Mouse (Mus musculus): Measurements from ENCODE around the gene Rab3gap2. TPM values are rescaled to one million over a fixed set of nuclear protein-coding genes. Genes with fewer than 3 reads are reported as not detected.

Rab3gap2 gene
- polyA plus RNA-seq, 1 experiment from 2014 or later: 21.3 TPM

GRCm38 (mm10) chr1:185236530-185236929 lies 32.6 kb downstream of the Rab3gap2 start:
- 86% methylated on average over 4 of the region's 4 CpGs for WGBS
- Histone ChIP-seq H3K27ac (replicated peaks) (no peak overlapping the region), H3K27me3 (replicated peaks; ENCODE audit: low read depth, poor library complexity, severe bottlenecking) (no peaks in the 10 kb centered on the region), H3K9me3 (no peaks in the 10 kb centered on the region), H3K4me3 (no peak overlapping the region), H3K36me3 (replicated peaks) (peaks cover 54% of the 10 kb centered on the region), H3K4me1 (no peaks in the 10 kb centered on the region)
- DNase-seq (ENCODE audit: low spot score): no peak

- Histone ChIP-seq H3K4me3 (no peak overlapping the region), H3K27ac (replicated peaks) (no peak overlapping the region), H3K4me1 (no peaks in the 10 kb centered on the region), H3K9me3 (no peaks in the 10 kb centered on the region), H3K27me3 (replicated peaks; ENCODE audit: low read depth, poor library complexity, severe bottlenecking) (no peaks in the 10 kb centered on the region), H3K36me3 (replicated peaks) (peaks cover 67% of the 10 kb centered on the region)
- 90% methylated on average over 8 of the region's 8 CpGs for WGBS
- no peak for DNase-seq (ENCODE audit: low spot score)
These were observed 39.1 kb downstream of the Rab3gap2 start for GRCm38 (mm10) chr1:185243013-185243412.

GRCm38 (mm10) chr1:185245456-185245855 lies 41.5 kb downstream of the Rab3gap2 start:
- DNase-seq (ENCODE audit: low spot score): no peak
- 75% methylated on average over 7 of the region's 7 CpGs for WGBS
- Histone ChIP-seq H3K27me3 (replicated peaks; ENCODE audit: low read depth, poor library complexity, severe bottlenecking) (no peaks in the 10 kb centered on the region), H3K9me3 (no peaks in the 10 kb centered on the region), H3K27ac (replicated peaks) (no peak overlapping the region), H3K4me1 (no peaks in the 10 kb centered on the region), H3K4me3 (no peak overlapping the region), H3K36me3 (replicated peaks) (peaks cover 74% of the 10 kb centered on the region)

DNA sequence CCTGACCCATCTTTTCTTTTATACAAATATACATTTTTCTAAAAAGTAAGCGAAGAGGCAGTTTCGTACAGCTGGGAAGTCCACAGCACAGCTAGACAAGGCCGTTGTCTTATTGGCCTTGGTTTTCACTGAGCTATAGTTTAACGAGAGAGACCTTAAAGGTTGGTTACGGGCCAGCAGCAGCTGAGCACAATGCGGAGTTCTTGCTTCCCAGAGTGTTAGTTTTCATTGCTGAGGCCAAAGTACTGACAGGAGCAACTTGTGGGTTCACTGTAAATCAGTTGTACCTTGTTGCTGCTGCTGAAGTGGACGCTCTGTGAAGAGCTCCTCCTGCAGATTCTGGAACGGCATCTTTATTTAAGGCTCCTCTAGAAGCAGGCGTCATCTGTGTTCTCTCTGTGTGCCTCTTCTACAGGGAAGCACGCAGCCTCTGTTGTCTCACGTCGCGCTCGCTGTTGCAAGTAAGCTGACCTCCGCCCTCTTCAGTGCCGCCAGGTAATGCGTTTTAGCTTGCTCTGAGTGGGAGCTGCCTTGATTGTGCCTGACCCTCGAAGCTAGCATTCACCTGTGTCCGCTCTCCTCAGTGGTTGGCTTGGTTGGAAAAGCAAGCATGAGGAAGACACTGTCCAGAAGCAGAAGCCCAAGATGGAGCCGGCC lies 43.6 kb downstream of the Rab3gap2 start:
- no peak for DNase-seq (ENCODE audit: low spot score)
- H3K4me1 ChIP-seq: no peaks in the 10 kb centered on the region
- H3K9me3 ChIP-seq: no peaks in the 10 kb centered on the region
- H3K4me3 ChIP-seq: no peak overlapping the region
- peaks cover 76% of the 10 kb centered on the region for H3K36me3 ChIP-seq (replicated peaks)
- no peak overlapping the region for H3K27ac ChIP-seq (replicated peaks)
- H3K27me3 ChIP-seq (replicated peaks; ENCODE audit: low read depth, poor library complexity, severe bottlenecking): no peaks in the 10 kb centered on the region
- whole genome bisulfite sequencing: 90% methylated on average over 20 of the region's 20 CpGs

GRCm38 (mm10) chr1:185248728-185249127 lies 44.8 kb downstream of the Rab3gap2 start:
- WGBS: 89% methylated on average over 8 of the region's 8 CpGs
- Histone ChIP-seq H3K4me3 (no peak overlapping the region), H3K9me3 (no peaks in the 10 kb centered on the region), H3K4me1 (no peaks in the 10 kb centered on the region), H3K27me3 (replicated peaks; ENCODE audit: low read depth, poor library complexity, severe bottlenecking) (no peaks in the 10 kb centered on the region), H3K36me3 (replicated peaks) (peaks cover 79% of the 10 kb centered on the region), H3K27ac (replicated peaks) (no peak overlapping the region)
- DNase-seq (ENCODE audit: low spot score): no peak

DNA sequence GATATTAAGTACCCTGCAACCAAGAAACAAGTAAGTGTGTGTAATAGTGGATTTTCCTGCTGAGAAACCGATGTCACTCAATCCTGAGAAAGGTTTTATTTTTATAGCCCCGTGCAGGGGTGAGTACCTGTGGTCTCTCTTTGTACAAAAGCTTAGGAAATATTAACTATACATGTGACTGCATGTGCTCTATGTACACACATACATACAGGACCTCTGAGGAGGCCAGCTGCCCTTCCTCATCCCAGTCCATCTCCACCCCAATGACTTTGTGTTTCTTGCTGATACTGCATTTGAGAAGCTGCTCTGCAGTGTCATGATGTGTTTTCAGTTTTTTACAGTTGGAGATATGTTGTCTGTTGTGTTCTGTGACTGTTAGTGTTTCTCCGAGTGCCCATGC lies 48.4 kb downstream of the Rab3gap2 start:
- peaks cover 9% of the 10 kb centered on the region for H3K4me1 ChIP-seq
- no peaks in the 10 kb centered on the region for H3K9me3 ChIP-seq
- no peak overlapping the region for H3K4me3 ChIP-seq
- WGBS: 90% methylated on average over 3 of the region's 3 CpGs
- H3K27ac ChIP-seq (replicated peaks): no peak overlapping the region
- no peak for DNase-seq (ENCODE audit: low spot score)
- no peaks in the 10 kb centered on the region for H3K27me3 ChIP-seq (replicated peaks; ENCODE audit: low read depth, poor library complexity, severe bottlenecking)
- H3K36me3 ChIP-seq (replicated peaks): peaks cover 78% of the 10 kb centered on the region

DNA sequence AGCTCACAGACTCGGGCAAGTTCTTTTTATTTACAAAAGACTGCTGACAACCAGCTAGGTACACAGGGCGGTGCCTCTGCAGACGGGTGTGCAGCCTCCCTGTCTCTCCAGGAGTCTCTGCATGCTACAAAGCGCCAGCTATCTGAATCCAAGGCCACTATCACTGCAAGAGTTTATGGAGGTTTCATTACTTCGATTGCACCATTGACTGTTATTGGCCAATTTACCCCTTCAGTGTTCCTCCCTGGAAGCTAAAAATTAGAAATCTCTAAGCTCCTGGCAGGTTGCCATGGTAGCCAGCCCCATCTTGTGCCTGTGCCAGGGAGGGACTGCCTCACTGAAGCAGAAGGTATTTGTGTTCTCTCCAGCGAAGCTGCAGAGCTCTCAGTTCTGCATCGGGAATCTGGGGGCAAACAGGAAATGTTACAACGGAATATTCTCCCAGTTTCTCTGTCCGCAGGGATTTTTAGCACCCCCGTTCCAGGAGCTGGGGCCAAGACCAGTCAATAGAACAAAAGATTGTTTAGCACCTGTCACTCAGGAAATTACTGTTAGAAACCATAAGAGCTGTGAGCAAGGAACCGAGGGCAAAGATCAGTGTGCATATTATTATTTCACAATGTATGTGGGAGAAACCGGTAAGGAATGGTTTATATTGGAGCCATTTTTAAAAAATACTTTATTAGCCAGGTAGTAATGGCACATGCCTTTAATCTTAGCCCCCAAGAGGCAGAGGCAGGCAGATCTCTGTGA lies 49.4 kb downstream of the Rab3gap2 start:
- H3K27ac ChIP-seq (replicated peaks): no peak overlapping the region
- peaks cover 69% of the 10 kb centered on the region for H3K36me3 ChIP-seq (replicated peaks)
- no peaks in the 10 kb centered on the region for H3K27me3 ChIP-seq (replicated peaks; ENCODE audit: low read depth, poor library complexity, severe bottlenecking)
- no peak overlapping the region for H3K4me3 ChIP-seq
- no peaks in the 10 kb centered on the region for H3K9me3 ChIP-seq
- DNase-seq (ENCODE audit: low spot score): no peak
- peaks cover 9% of the 10 kb centered on the region for H3K4me1 ChIP-seq
- WGBS: 84% methylated on average over 12 of the region's 12 CpGs

- 94% methylated on average over 12 of the region's 12 CpGs for WGBS
- no peaks in the 10 kb centered on the region for H3K27me3 ChIP-seq (replicated peaks; ENCODE audit: low read depth, poor library complexity, severe bottlenecking)
- no peak overlapping the region for H3K4me3 ChIP-seq
- no peak for DNase-seq (ENCODE audit: low spot score)
- peaks cover 62% of the 10 kb centered on the region for H3K36me3 ChIP-seq (replicated peaks)
- no peaks in the 10 kb centered on the region for H3K9me3 ChIP-seq
- H3K4me1 ChIP-seq: peaks cover 9% of the 10 kb centered on the region
- H3K27ac ChIP-seq (replicated peaks): no peak overlapping the region
These were observed 51.4 kb downstream of the Rab3gap2 start for GRCm38 (mm10) chr1:185255336-185255735.

DNA sequence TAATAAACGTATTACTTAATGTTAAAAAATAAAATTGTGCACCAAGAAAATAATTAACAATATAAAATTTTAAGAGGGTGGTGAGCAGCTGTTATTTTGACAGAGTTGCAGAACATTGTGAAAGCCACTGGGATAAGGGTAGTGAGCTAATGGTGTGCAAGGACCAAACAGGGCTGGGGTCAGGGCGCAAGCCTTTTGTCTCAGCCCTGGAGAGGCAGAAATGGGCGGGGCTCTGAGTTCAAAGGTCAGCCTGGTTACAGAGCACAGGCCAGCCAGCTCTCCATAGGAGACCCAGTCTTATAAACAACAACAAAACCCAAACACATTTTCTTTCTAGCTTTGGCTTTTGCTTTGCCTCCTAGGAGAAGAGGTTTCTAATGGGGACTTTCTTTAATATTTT lies 52.8 kb downstream of the Rab3gap2 start:
- Histone ChIP-seq H3K27me3 (replicated peaks; ENCODE audit: low read depth, poor library complexity, severe bottlenecking) (no peaks in the 10 kb centered on the region), H3K27ac (replicated peaks) (no peak overlapping the region), H3K4me3 (no peak overlapping the region), H3K36me3 (replicated peaks) (peaks cover 62% of the 10 kb centered on the region), H3K4me1 (peaks cover 9% of the 10 kb centered on the region), H3K9me3 (no peaks in the 10 kb centered on the region)
- DNase-seq (ENCODE audit: low spot score): peak; percentile 51
- WGBS: 45% methylated on average over 3 of the region's 3 CpGs

GRCm38 (mm10) chr1:185262565-185262964 lies 58.6 kb downstream of the Rab3gap2 start:
- H3K4me3 ChIP-seq: no peak overlapping the region
- H3K9me3 ChIP-seq: no peaks in the 10 kb centered on the region
- 60% methylated on average over 14 of the region's 14 CpGs for WGBS
- H3K36me3 ChIP-seq (replicated peaks): peaks cover 83% of the 10 kb centered on the region
- H3K4me1 ChIP-seq: no peaks in the 10 kb centered on the region
- peak; percentile 48 for DNase-seq (ENCODE audit: low spot score)
- no peaks in the 10 kb centered on the region for H3K27me3 ChIP-seq (replicated peaks; ENCODE audit: low read depth, poor library complexity, severe bottlenecking)
- no peak overlapping the region for H3K27ac ChIP-seq (replicated peaks)

DNA sequence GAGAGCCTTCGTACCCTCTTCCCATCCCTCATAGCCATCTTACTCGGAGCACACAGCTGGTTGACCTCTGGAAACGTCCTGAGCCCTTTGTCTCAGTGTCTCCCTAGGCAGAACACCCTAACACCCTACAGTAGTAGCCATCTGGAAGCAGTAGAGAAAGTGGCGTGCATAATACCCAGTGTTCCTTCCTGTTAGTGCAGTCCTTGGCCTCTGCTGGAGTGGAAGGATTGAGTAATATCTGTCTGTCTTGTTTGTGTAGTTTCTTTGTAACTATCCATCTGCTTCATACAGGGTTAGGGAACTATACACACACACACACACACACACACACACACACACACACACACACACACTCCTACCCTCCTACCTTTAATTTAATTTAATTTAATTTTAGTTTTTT lies 64.8 kb downstream of the Rab3gap2 start:
- Histone ChIP-seq H3K9me3 (no peaks in the 10 kb centered on the region), H3K27me3 (replicated peaks; ENCODE audit: low read depth, poor library complexity, severe bottlenecking) (no peaks in the 10 kb centered on the region), H3K4me1 (no peaks in the 10 kb centered on the region), H3K27ac (replicated peaks) (no peak overlapping the region), H3K36me3 (replicated peaks) (peaks cover 85% of the 10 kb centered on the region), H3K4me3 (no peak overlapping the region)
- no peak for DNase-seq (ENCODE audit: low spot score)
- WGBS: 82% methylated on average over 4 of the region's 4 CpGs

DNA sequence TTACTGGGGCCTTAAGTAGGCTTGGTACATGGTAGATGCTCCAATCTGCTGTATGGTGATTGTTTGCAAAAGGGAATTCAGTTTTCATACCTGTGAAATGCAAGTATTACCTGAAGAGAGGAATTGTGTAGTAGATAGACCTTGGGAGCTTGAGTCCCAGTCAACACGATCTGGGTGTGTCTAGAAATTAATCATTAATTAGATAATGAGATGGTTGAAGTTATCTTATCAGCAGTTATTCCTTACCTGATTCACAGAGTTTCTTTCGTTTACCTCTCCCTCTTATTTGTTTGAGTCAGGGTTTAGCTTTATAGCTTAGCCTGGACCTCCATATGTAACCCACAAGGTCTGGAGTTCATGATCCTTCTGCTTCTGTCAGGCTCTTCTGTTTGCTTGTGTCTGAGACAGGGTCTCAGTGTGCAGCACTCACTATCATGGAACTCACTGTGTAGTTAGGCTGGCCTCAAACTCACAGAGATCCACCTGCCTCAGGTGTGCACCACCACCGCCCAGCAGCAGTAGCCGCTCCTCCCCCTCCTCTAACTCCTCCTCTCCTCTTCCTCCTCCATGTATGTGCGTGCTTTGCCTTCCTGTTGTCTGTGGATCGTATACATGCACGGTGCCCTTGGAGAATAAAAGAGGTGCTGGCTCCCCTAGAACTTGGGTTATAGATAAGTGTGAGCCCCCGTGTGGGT lies 66.6 kb downstream of the Rab3gap2 start:
- WGBS: 93% methylated on average over 8 of the region's 8 CpGs
- no peak for DNase-seq (ENCODE audit: low spot score)
- H3K36me3 ChIP-seq (replicated peaks): peaks cover 72% of the 10 kb centered on the region

GRCm38 (mm10) chr1:185271373-185271772 lies 67.5 kb downstream of the Rab3gap2 start:
- Histone ChIP-seq H3K36me3 (replicated peaks) (peaks cover 72% of the 10 kb centered on the region), H3K27ac (replicated peaks) (no peak overlapping the region), H3K4me3 (no peak overlapping the region), H3K27me3 (replicated peaks; ENCODE audit: low read depth, poor library complexity, severe bottlenecking) (no peaks in the 10 kb centered on the region), H3K4me1 (no peaks in the 10 kb centered on the region), H3K9me3 (no peaks in the 10 kb centered on the region)
- 93% methylated on average over 9 of the region's 9 CpGs for WGBS
- DNase-seq (ENCODE audit: low spot score): no peak

More for the DNA sequence above, 66.6 kb downstream of the Rab3gap2 start:
- no peaks in the 10 kb centered on the region for H3K4me1 ChIP-seq
- H3K27ac ChIP-seq (replicated peaks): no peak overlapping the region
- no peaks in the 10 kb centered on the region for H3K27me3 ChIP-seq (replicated peaks; ENCODE audit: low read depth, poor library complexity, severe bottlenecking)
- no peaks in the 10 kb centered on the region for H3K9me3 ChIP-seq
- no peak overlapping the region for H3K4me3 ChIP-seq

Data from embryonic facial prominence, embryonic 10.5 days (tissue).